Mouse (Mus musculus) small intestine, adult 2 months (tissue): ENCODE data around the gene Mast1.

Experiments
- CTCF ChIP-seq: fragments of 200-500 bp; IDR thresholded peaks from 2 replicates; pipeline ENCODE4 v1.5.1; 2012; ENCODE audit warnings: low read depth, mild to moderate bottlenecking, control low read depth, inconsistent platforms, low read length, moderate library complexity, mixed read lengths; ENCODE audit not compliant: insufficient replicate concordance, insufficient read length; ENCODE audit errors: extremely low read depth
- POLR2A ChIP-seq: fragments of 200-500 bp; IDR thresholded peaks from 2 replicates; pipeline ENCODE4 v1.6.1; 2012; ENCODE audit warnings: low read depth, mild to moderate bottlenecking, control low read depth, inconsistent platforms, low read length, moderate library complexity

- no peak for TF ChIP-seq CTCF
- no peak for TF ChIP-seq POLR2A
Observed at GRCm38 (mm10) chr8:84976763-84977434, 39.7 kb upstream of the Mast1 start.
